Comparison of ENCODE assay signal across 8 mouse cellular contexts in the genomic region with DNA sequence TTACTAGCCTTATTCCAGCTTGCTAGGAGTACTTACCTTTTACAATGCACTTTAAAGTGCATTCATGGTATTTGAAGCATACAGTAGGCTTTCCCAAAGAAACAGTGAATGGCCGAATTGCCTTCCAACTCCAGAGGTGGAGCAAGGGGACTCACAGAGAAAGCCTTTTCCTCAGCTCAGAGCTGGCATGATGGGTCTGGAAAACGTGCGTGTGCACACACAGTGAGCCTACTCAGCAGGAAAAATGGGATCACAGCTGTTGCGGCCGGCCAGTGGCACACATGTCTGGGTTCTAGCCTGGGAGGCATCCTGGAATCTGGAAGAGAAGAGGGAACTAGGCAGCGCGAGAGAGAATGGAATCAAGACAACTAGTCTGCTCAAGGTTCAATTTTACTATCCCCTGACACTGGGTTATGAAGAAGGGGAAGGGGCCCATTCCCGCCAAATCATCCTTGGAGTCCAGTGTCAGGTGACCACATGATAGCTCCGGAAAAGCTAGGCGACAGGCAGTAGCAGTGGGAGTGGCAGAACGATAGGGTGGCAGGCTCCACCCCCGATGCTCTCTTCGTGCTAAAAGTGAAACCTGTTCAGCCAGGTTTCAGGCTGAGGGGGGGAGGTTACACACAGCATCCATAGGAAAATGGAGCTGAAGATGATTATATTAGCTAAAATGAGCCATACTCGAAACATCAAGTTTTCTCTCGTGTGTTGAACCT. TPM values are rescaled to one million over a fixed set of nuclear protein-coding genes. Genes with fewer than 3 reads are reported as not detected.
A peak's percentile ranks its signal among the peaks of the same experiment; 100 is the strongest.
DNase-seq lines count a peak whose midpoint lies in the region; ATAC-seq lines count a peak whose summit lies in the region.

No protein-coding gene starts in this region.

- DNase-seq in lung, adult 18-20 months: peak; percentile 14 to 17
- DNase-seq in lung, postnatal 4 days: no peak
- no peak for DNase-seq in adrenal gland, postnatal 14 days
- DNase-seq in adrenal gland, postnatal 36 days: no peak
- no peak for DNase-seq in right cerebral cortex, adult 18-20 months

- peak overlapping the region; percentile 48 for H3K4me3 ChIP-seq in brown adipose tissue, adult 24 weeks (ENCODE audit: insufficient read depth, low read depth, low read length)
- no peak overlapping the region for H3K4me3 ChIP-seq in hindbrain, embryonic 12.5 days

- H3K9me3 ChIP-seq in hindbrain, embryonic 12.5 days (replicated peaks): no peaks in the 10 kb centered on the region

- H3K9ac ChIP-seq in hindbrain, embryonic 12.5 days: no peak overlapping the region

- H3K36me3 ChIP-seq in hindbrain, embryonic 12.5 days: no peaks in the 10 kb centered on the region

- ATAC-seq in hindbrain, embryonic 12.5 days (ENCODE audit: low FRiP score): no peak
- ATAC-seq in megakaryocyte progenitor cell, adult 5-6 weeks (replicated peaks; ENCODE audit: poor library complexity): peak; percentile 61

- no peaks in the 10 kb centered on the region for H3K4me1 ChIP-seq in brown adipose tissue, adult 24 weeks (ENCODE audit: control insufficient read depth, insufficient read depth, insufficient read length, low read length)
- peaks cover 5% of the 10 kb centered on the region; the same call in 1 of the 2 replicates for H3K4me1 ChIP-seq in hindbrain, embryonic 12.5 days

- 29% methylated on average over 15 of the region's 15 CpGs for WGBS in hindbrain, embryonic 12.5 days

- H3K27ac ChIP-seq in brown adipose tissue, adult 24 weeks (replicated peaks; ENCODE audit: low read depth, low read length): no peak overlapping the region
- H3K27ac ChIP-seq in hindbrain, embryonic 12.5 days: no peak overlapping the region

- peak overlapping the region; percentile 35 for H3K4me2 ChIP-seq in hindbrain, embryonic 12.5 days (replicated peaks)

- peaks cover 3% of the 10 kb centered on the region for H3K27me3 ChIP-seq in hindbrain, embryonic 12.5 days

RNA-seq across cellular contexts. Expression of a gene that starts 22.3 kb away (rescaled TPM):
- polyA plus RNA-seq in brown adipose tissue, adult 24 weeks (2012; ENCODE audit: insufficient read depth, insufficient read length, missing spikeins): 2.2 and 6.7 TPM in 2 replicates
- polyA plus RNA-seq in hindbrain, embryonic 12.5 days (2016; fragmentation: Nextera tagmentation; extraction: Ambion mirVana): 1.0 and 2.3 TPM in 2 replicates
- 0.07 and 0.27 TPM in 2 replicates for total RNA-seq in megakaryocyte progenitor cell, adult 5-6 weeks (2015)
- 0.29 and 0.68 TPM in 2 replicates for total RNA-seq in megakaryocyte progenitor cell, adult 5-6 weeks (2017)
- 5.1 and 13.5 TPM in 2 replicates for total RNA-seq in adrenal gland, postnatal 14 days (2021)
- 1 to 10 TPM; 2.8 to 3.7 TPM for total RNA-seq in adrenal gland, postnatal 36 days (2021)

RNA-seq across cellular contexts. Expression of a gene that starts 27.8 kb away (rescaled TPM):
- polyA plus RNA-seq in brown adipose tissue, adult 24 weeks (2012; ENCODE audit: insufficient read depth, insufficient read length, missing spikeins): 16.3 and 18.4 TPM in 2 replicates
- polyA plus RNA-seq in hindbrain, embryonic 12.5 days (2016; fragmentation: Nextera tagmentation; extraction: Ambion mirVana): 8.9 and 9.3 TPM in 2 replicates
- total RNA-seq in megakaryocyte progenitor cell, adult 5-6 weeks (2015): 1.2 and 2.3 TPM in 2 replicates
- 1.6 and 2.4 TPM in 2 replicates for total RNA-seq in megakaryocyte progenitor cell, adult 5-6 weeks (2017)
- 13.6 and 18.5 TPM in 2 replicates for total RNA-seq in adrenal gland, postnatal 14 days (2021)
- total RNA-seq in adrenal gland, postnatal 36 days (2021): 10 to 100 TPM; 12.7 to 18.4 TPM

RNA-seq across cellular contexts. Expression of a gene that starts 54.9 kb away (rescaled TPM):
- 35.9 and 46.7 TPM in 2 replicates for polyA plus RNA-seq in brown adipose tissue, adult 24 weeks (2012; ENCODE audit: insufficient read depth, insufficient read length, missing spikeins)
- polyA plus RNA-seq in hindbrain, embryonic 12.5 days (2016; fragmentation: Nextera tagmentation; extraction: Ambion mirVana): 26.1 and 31.9 TPM in 2 replicates
- total RNA-seq in megakaryocyte progenitor cell, adult 5-6 weeks (2015): 20.8 and 31.7 TPM in 2 replicates
- total RNA-seq in megakaryocyte progenitor cell, adult 5-6 weeks (2017): 11.7 and 12.2 TPM in 2 replicates
- total RNA-seq in adrenal gland, postnatal 14 days (2021): 59.0 and 63.1 TPM in 2 replicates
- 10 to 100 TPM; 44.4 to 49.0 TPM for total RNA-seq in adrenal gland, postnatal 36 days (2021)

Comparison
In these comparisons a context has a peak if more than half of its experiments do, and no peak if none do; other contexts are left out.
1. DNase-seq: peak in lung, adult 18-20 months (2 of 2); none in lung, postnatal 4 days (0 of 2), adrenal gland, postnatal 14 days (single experiment), adrenal gland, postnatal 36 days (0 of 2) and right cerebral cortex, adult 18-20 months (single experiment).